Mouse (Mus musculus) MEL (cell line): ENCODE results near the gene Podxl. TPM values are rescaled to one million over a fixed set of nuclear protein-coding genes. Genes with fewer than 3 reads are reported as not detected.

ENCODE experiments used
- DNase-seq: peaks from one replicate; pipeline ENCODE4 v3.0.0; 2011; ENCODE audit warnings: low read depth, low spot score
- H3K27ac ChIP-seq: 2 replicates; pipeline ENCODE4 v1.5.1; 2012; ENCODE audit warnings: low read depth, mild to moderate bottlenecking, control low read depth, low read length, moderate library complexity; ENCODE audit not compliant: control insufficient read depth
- H3K27me3 ChIP-seq, 2 experiments: fragments of 150-350 bp in 1 of 2; sonication (generic) in 1 of 2; 2 replicates each; pipeline ENCODE4 v1.6.1; 2012; ENCODE audit warnings: low read length in 2 of 2, mild to moderate bottlenecking in 2 of 2, improper control_type of control experiment in 1 of 2, moderate library complexity in 1 of 2; ENCODE audit not compliant: insufficient read depth in 2 of 2, control insufficient read depth in 1 of 2
- H3K36me3 ChIP-seq, 2 experiments: 2 replicates each; pipeline ENCODE4 v1.6.1; 2012 to 2014; ENCODE audit warnings: low read length in 2 of 2, improper control_type of control experiment in 1 of 2, inconsistent platforms in 1 of 2, mild to moderate bottlenecking in 1 of 2; ENCODE audit not compliant: insufficient read depth in 2 of 2, control insufficient read depth in 1 of 2
- H3K4me1 ChIP-seq, 2 experiments: fragments of 150-350 bp in 1 of 2; sonication (generic) in 1 of 2; 2 replicates each; pipeline ENCODE4 v1.6.1; 2012; ENCODE audit warnings: low read length in 2 of 2, improper control_type of control experiment in 1 of 2, mild to moderate bottlenecking in 1 of 2; ENCODE audit not compliant: insufficient read depth in 2 of 2, control insufficient read depth in 1 of 2
- H3K4me3 ChIP-seq, 2 experiments: fragments of 150-350 bp in 1 of 2; sonication (generic) in 1 of 2; 2 replicates each; pipeline ENCODE4 v1.5.1; 2012; ENCODE audit warnings: low read depth in 2 of 2, low read length in 2 of 2, mild to moderate bottlenecking in 2 of 2, moderate library complexity in 2 of 2, control low read depth in 1 of 2, improper control_type of control experiment in 1 of 2; ENCODE audit not compliant: control insufficient read depth in 1 of 2, insufficient read depth in 1 of 2
- H3K79me2 ChIP-seq: 2 replicates; pipeline ENCODE4 v1.6.1; 2012; ENCODE audit warnings: mild to moderate bottlenecking, low read length, moderate library complexity; ENCODE audit not compliant: control insufficient read depth, poor library complexity, insufficient read depth
- H3K9ac ChIP-seq: 2 replicates; pipeline ENCODE4 v1.6.1; 2012; ENCODE audit warnings: low read depth, mild to moderate bottlenecking, control low read depth, low read length, moderate library complexity; ENCODE audit not compliant: control insufficient read depth, poor library complexity, severe bottlenecking
- H3K9me3 ChIP-seq: fragments of 150-350 bp; sonication (generic); replicated peaks from 2 replicates; pipeline ENCODE4 v1.6.1; 2012; ENCODE audit warnings: mild to moderate bottlenecking, low read length, improper control_type of control experiment, moderate library complexity; ENCODE audit not compliant: insufficient read depth
- BHLHE40 ChIP-seq: IDR thresholded peaks from 2 replicates; pipeline ENCODE4 v1.6.1; 2012; ENCODE audit warnings: low read depth, mild to moderate bottlenecking, inconsistent platforms, low read length, improper control_type of control experiment, borderline replicate concordance
- CHD1 ChIP-seq: IDR thresholded peaks from 2 replicates; pipeline ENCODE4 v1.6.1; 2012; ENCODE audit warnings: low read depth, mild to moderate bottlenecking, inconsistent platforms, low read length, improper control_type of control experiment
- CTCF ChIP-seq, 3 experiments: IDR thresholded peaks in 2 of 3; conservative IDR thresholded peaks in 1 of 3; 2 replicates each; pipeline ENCODE4 v1.5.1; 2011 to 2012; ENCODE audit warnings: low read length in 3 of 3, low read depth in 2 of 3, mild to moderate bottlenecking in 2 of 3, improper control_type of control experiment in 1 of 3, inconsistent platforms in 1 of 3, mixed read lengths in 1 of 3, moderate library complexity in 1 of 3; ENCODE audit not compliant: control insufficient read depth in 1 of 3, insufficient read depth in 1 of 3, poor library complexity in 1 of 3, severe bottlenecking in 1 of 3
- E2F4 ChIP-seq: IDR thresholded peaks from 2 replicates; pipeline ENCODE4 v1.6.1; 2011; ENCODE audit warnings: low read depth, low read length, improper control_type of control experiment, borderline replicate concordance
- ELF1 ChIP-seq: IDR thresholded peaks from 2 replicates; pipeline ENCODE4 v1.6.1; 2014; ENCODE audit warnings: low read depth, mild to moderate bottlenecking, inconsistent platforms, low read length, improper control_type of control experiment, moderate library complexity
- ETS1 ChIP-seq: IDR thresholded peaks from 2 replicates; pipeline ENCODE4 v1.6.1; 2012; ENCODE audit warnings: low read depth, mild to moderate bottlenecking, inconsistent platforms, low read length, improper control_type of control experiment, moderate library complexity
- GABPA ChIP-seq: IDR thresholded peaks from 2 replicates; pipeline ENCODE4 v1.6.1; 2012; ENCODE audit warnings: low read depth, mild to moderate bottlenecking, inconsistent platforms, low read length, improper control_type of control experiment, moderate library complexity
- GATA1 ChIP-seq: IDR thresholded peaks from 2 replicates; pipeline ENCODE4 v1.6.1; 2011; ENCODE audit warnings: low read depth, low read length, improper control_type of control experiment
- MAZ ChIP-seq: IDR thresholded peaks from 2 replicates; pipeline ENCODE4 v1.6.1; 2012; ENCODE audit warnings: low read depth, mild to moderate bottlenecking, inconsistent platforms, low read length, improper control_type of control experiment
- MXI1 ChIP-seq: IDR thresholded peaks from 2 replicates; pipeline ENCODE4 v1.6.1; 2011; ENCODE audit warnings: mild to moderate bottlenecking, low read depth, low read length, improper control_type of control experiment
- MYB ChIP-seq: IDR thresholded peaks from 2 replicates; pipeline ENCODE4 v1.6.1; 2011; ENCODE audit warnings: mild to moderate bottlenecking, low read depth, low read length, improper control_type of control experiment
- MYC ChIP-seq: IDR thresholded peaks from 2 replicates; pipeline ENCODE4 v1.6.1; 2011; ENCODE audit warnings: low read depth, mild to moderate bottlenecking, low read length, improper control_type of control experiment, moderate library complexity
- NELFE ChIP-seq: IDR thresholded peaks from 2 replicates; pipeline ENCODE4 v1.6.1; 2011; ENCODE audit warnings: low read depth, low read length, improper control_type of control experiment
- RAD21 ChIP-seq: IDR thresholded peaks from 2 replicates; pipeline ENCODE4 v1.6.1; 2011; ENCODE audit warnings: mild to moderate bottlenecking, low read depth, low read length, improper control_type of control experiment
- RCOR1 ChIP-seq: IDR thresholded peaks from 2 replicates; pipeline ENCODE4 v1.6.1; 2012; ENCODE audit warnings: low read depth, mild to moderate bottlenecking, inconsistent platforms, low read length, improper control_type of control experiment
- SIN3A ChIP-seq: IDR thresholded peaks from 2 replicates; pipeline ENCODE4 v1.6.1; 2012; ENCODE audit warnings: low read length, improper control_type of control experiment, inconsistent platforms
- TAL1 ChIP-seq: IDR thresholded peaks from 2 replicates; pipeline ENCODE4 v1.6.1; 2012; ENCODE audit warnings: mild to moderate bottlenecking, inconsistent platforms, low read length, moderate library complexity, mixed read lengths
- USF1 ChIP-seq: IDR thresholded peaks from 2 replicates; pipeline ENCODE4 v1.6.1; 2014; ENCODE audit warnings: low read depth, mild to moderate bottlenecking, inconsistent platforms, low read length, improper control_type of control experiment, moderate library complexity
- USF2 ChIP-seq, 2 experiments: IDR thresholded peaks; 2 replicates each; pipeline ENCODE4 v1.6.1; 2011 to 2012; ENCODE audit warnings: improper control_type of control experiment in 2 of 2, low read length in 2 of 2, borderline replicate concordance in 1 of 2, inconsistent platforms in 1 of 2, low read depth in 1 of 2, mild to moderate bottlenecking in 1 of 2; ENCODE audit not compliant: insufficient read depth in 1 of 2
- ZKSCAN1 ChIP-seq: IDR thresholded peaks from 2 replicates; pipeline ENCODE4 v1.6.1; 2012; ENCODE audit warnings: low read depth, mild to moderate bottlenecking, inconsistent platforms, low read length, improper control_type of control experiment, moderate library complexity
- ZMIZ1 ChIP-seq: IDR thresholded peaks from 2 replicates; pipeline ENCODE4 v1.6.1; 2012; ENCODE audit warnings: low read depth, mild to moderate bottlenecking, inconsistent platforms, low read length, improper control_type of control experiment, moderate library complexity
- polyA plus RNA-seq, 2 experiments: library from polyadenylated mRNA; stranded (reverse) in 1 of 2; unstranded in 1 of 2; fragments of >175 nt in 1 of 2; fragments of >200 nt in 1 of 2; gene quantifications; 2 replicates each; pipeline versions ENCODE4 v1.2.1 to v1.2.4; 2012; ENCODE audit warnings: low replicate concordance in 2 of 2, low read depth in 1 of 2; ENCODE audit not compliant: insufficient read length in 2 of 2, insufficient read depth in 1 of 2, missing spikeins in 1 of 2
- total RNA-seq: library from RNA; depleted of rRNA; stranded (reverse); fragments of 300-350 nt; gene quantifications from 2 replicates; pipeline ENCODE4 v1.2.3, GENCODE M21; 2012

The Podxl gene
- total and polyA plus RNA-seq, 3 experiments: 19.1 to 40.8 TPM; not detected in 1

DNA sequence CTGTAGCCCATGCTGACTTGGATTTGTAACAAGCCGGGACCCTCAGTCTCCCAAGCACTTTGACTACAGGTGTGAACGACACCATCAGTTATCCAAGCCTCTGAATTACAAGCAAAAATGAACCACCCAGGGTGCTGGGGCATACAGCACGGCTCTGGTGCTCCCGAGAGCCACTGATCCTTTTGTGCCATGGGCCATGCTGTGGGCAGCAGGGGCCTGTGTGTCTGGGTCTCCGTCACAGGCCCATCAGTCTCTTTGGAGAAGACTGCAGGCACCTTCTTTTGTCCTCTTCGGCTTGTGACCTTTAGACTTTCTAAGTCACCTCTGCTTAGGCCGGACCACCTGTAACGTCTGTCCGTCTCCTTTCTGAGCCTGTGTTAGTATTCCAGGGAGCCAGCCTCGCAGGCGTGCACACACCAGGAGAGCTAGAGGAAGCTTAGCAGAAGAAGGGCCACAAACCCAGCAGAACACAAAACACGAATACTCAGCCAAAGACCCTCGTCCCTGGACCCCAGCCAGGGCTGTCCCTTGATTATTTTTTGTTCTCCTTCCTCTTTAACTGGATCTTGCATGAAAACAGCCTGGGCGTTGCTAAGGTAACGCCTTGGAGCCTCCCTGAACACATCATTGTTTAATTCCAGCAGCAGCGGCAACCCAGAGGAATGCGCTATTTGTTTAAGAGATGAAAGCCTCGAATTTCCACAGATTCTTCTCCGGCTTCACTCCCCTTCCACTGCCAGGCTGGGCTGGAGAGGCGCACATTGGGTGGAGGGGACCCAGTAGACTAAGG lies 32.8 kb upstream of the Podxl start:
- H3K79me2 ChIP-seq: no peaks in the 10 kb centered on the region
- H3K9ac ChIP-seq: no peak overlapping the region
- no peak overlapping the region for H3K27ac ChIP-seq
- H3K9me3 ChIP-seq: no peaks in the 10 kb centered on the region
- peaks cover 16 to 35% of the 10 kb centered on the region in 2 experiments for H3K4me1 ChIP-seq
- no peak for DNase-seq
- no peaks in the 10 kb centered on the region for H3K27me3 ChIP-seq
- peaks cover 0 to 29% of the 10 kb centered on the region in 2 experiments; a peak in 2 of 4 replicates for H3K36me3 ChIP-seq
- H3K4me3 ChIP-seq: no peak overlapping the region
- no peak for TF ChIP-seq USF1
- no peak for TF ChIP-seq MYB
- TF ChIP-seq E2F4: no peak
- no peak for TF ChIP-seq GATA1
- TF ChIP-seq ZKSCAN1: no peak
- TF ChIP-seq ETS1: no peak
- TF ChIP-seq, all 39 proteins: peak for 0

DNA sequence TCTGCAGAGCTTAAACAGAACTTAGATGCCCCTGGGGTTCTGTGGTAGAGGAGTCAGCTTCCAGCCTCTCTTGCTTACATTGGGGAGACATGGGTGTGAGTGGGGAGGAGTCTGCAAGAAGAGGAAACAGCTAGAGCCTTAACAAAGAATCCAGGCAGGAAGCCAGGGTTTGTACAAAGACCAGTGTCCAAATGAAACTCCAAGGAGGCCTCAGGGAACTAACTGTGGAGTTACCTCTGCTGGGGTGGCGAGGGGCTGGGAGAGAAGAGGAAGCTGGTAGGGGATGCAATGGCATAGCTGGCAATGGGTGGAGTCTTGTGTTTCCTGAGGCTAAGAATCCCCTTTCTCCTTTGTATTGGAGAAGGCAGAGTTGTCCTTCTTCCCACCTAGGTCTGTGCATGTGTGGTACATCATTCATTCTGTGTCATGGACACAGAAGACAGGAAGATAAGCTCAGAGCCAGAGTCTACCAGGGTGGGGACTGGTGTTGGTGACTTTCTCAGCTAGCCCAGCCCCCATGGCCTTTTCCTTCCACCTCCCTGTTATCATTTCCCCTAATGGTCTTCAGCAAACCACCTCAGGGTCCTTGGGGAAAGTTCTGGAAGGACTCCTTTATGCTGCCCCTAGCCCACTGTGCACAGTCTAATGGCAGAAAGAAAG lies 28.9 kb upstream of the Podxl start:
- TF ChIP-seq RCOR1: 0 out of 2 replicates have a peak, but pooled peaks have one; percentile 30
- TF ChIP-seq CTCF (IDR thresholded peaks at IDR 0.05 in 2 of 3, conservative IDR thresholded peaks at IDR 0.05 in 1 of 3; ENCODE audit: control insufficient read depth in 1 of 3, insufficient read depth in 1 of 3, low read depth in 2 of 3, low read length in 3 of 3, poor library complexity in 1 of 3, severe bottlenecking in 1 of 3): no peak
- TF ChIP-seq NELFE: peak; percentile 16; the same call in 1 of the 2 replicates
- no peak overlapping the region for H3K9ac ChIP-seq
- H3K4me1 ChIP-seq: peaks cover 11 to 25% of the 10 kb centered on the region in 2 experiments
- H3K4me3 ChIP-seq: no peak overlapping the region
- no peaks in the 10 kb centered on the region for H3K27me3 ChIP-seq
- H3K36me3 ChIP-seq: peaks cover 0 to 19% of the 10 kb centered on the region in 2 experiments; a peak in 2 of 4 replicates
- peak; percentile 76 for DNase-seq
- H3K79me2 ChIP-seq: no peaks in the 10 kb centered on the region
- H3K27ac ChIP-seq: 0 out of 2 replicates have a peak overlapping the region, but pooled peaks have one; percentile 5
- H3K9me3 ChIP-seq: no peaks in the 10 kb centered on the region

DNA sequence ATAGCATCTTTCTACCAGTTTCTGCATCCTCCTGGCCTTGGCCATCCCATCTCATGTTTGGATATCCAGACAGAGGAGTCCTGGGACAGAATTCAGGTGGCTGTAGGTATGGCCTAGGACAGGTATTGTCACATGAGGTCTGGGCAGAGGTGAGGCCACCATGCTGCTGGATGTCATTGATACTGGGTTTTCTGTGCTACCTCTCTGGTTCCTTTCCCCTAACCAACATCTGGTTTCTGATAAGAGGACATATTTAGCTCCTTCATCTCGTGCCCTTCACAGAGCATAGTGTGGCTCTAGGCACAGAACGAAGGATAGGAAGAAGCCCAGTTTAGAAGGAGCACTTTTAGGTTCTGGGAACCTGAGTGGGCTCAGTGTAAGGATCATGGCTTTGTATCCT lies 28.3 kb upstream of the Podxl start:
- no peak for TF ChIP-seq RAD21
- TF ChIP-seq GABPA: no peak
- TF ChIP-seq CTCF (IDR thresholded peaks at IDR 0.05 in 2 of 3, conservative IDR thresholded peaks at IDR 0.05 in 1 of 3; ENCODE audit: control insufficient read depth in 1 of 3, insufficient read depth in 1 of 3, low read depth in 2 of 3, low read length in 3 of 3, poor library complexity in 1 of 3, severe bottlenecking in 1 of 3): no peak
- TF ChIP-seq CHD1: no peak
- no peak for TF ChIP-seq MYC
- TF ChIP-seq ELF1: no peak
- TF ChIP-seq MXI1: no peak
- TF ChIP-seq RCOR1: no peak
- TF ChIP-seq USF1: no peak
- TF ChIP-seq E2F4: no peak
- peak; percentile 62 for TF ChIP-seq TAL1
- no peak for TF ChIP-seq SIN3A
- TF ChIP-seq ZMIZ1: no peak
- no peak for TF ChIP-seq MAZ
- 0 out of 2 replicates have a peak, but pooled peaks have one; percentile 19 for TF ChIP-seq GATA1
- TF ChIP-seq USF2 (IDR thresholded peaks at IDR 0.05; ENCODE audit: borderline replicate concordance in 1 of 2, insufficient read depth in 1 of 2, low read depth in 1 of 2, low read length in 2 of 2): no peak
- peak; percentile 38; the same call in 1 of the 2 replicates for TF ChIP-seq BHLHE40
- peaks cover 0 to 22% of the 10 kb centered on the region in 2 experiments; a peak in 2 of 4 replicates for H3K36me3 ChIP-seq
- H3K4me1 ChIP-seq: peaks cover 13 to 29% of the 10 kb centered on the region in 2 experiments
- H3K79me2 ChIP-seq: no peaks in the 10 kb centered on the region
- peak; percentile 32 for DNase-seq
- H3K27ac ChIP-seq: no peak overlapping the region
- no peak overlapping the region for H3K4me3 ChIP-seq
- H3K9me3 ChIP-seq: no peaks in the 10 kb centered on the region
- H3K27me3 ChIP-seq: no peaks in the 10 kb centered on the region
- no peak overlapping the region for H3K9ac ChIP-seq
